Mouse (Mus musculus): ENCODE measurements around the gene Smg1.
"Not testable (repeated sequence)": the region's sequence is repeated elsewhere in the genome, so short reads cannot be mapped to it uniquely, and the experiment has no call there.

Gene Smg1

GRCm38 (mm10) chr7:118250482-118251160 is 7.2 kb upstream of the Smg1 start:
- in situ Hi-C loops (cut with MboI, MseI), result no loop called here

GRCm38 (mm10) chr7:118249563-118249962 is 6.1 kb upstream of the Smg1 start:
- in situ Hi-C loops (cut with MboI, MseI), result no loop called here

- in situ Hi-C loops (cut with MboI, MseI), result no loop called here
Observed at GRCm38 (mm10) chr7:118248069-118248468, 4.6 kb upstream of the Smg1 start.

GRCm38 (mm10) chr7:118245260-118245659 is 1.8 kb upstream of the Smg1 start:
- in situ Hi-C loops (cut with MboI, MseI), result no loop called here

- in situ Hi-C loops (cut with MboI, MseI), result loop anchor here (5.0 kb wide), 1 partner anchor 34 kb away; no protein-coding TSS in a partner anchor
Observed at GRCm38 (mm10) chr7:118242911-118243412, 508 bp downstream of the Smg1 start.

- in situ Hi-C loops (cut with MboI, MseI), result loop anchor here (5.0 kb wide), 1 partner anchor 35 kb away; no protein-coding TSS in a partner anchor
Observed at GRCm38 (mm10) chr7:118242309-118242708, 1.2 kb downstream of the Smg1 start.

GRCm38 (mm10) chr7:118240402-118240801 is 3.1 kb downstream of the Smg1 start:
- in situ Hi-C loops (cut with MboI, MseI), result loop anchor here (5.0 kb wide), 1 partner anchor 37 kb away; no protein-coding TSS in a partner anchor

GRCm38 (mm10) chr7:118239996-118240395 is 3.5 kb downstream of the Smg1 start:
- in situ Hi-C loops (cut with MboI, MseI), result loop anchor here (5.0 kb wide), 1 partner anchor 37 kb away; no protein-coding TSS in a partner anchor

GRCm38 (mm10) chr7:118236949-118237348 is 6.5 kb downstream of the Smg1 start:
- in situ Hi-C loops (cut with MboI, MseI), result no loop called here

- in situ Hi-C loops (cut with MboI, MseI), result no loop called here
Observed at GRCm38 (mm10) chr7:118234236-118234635, 9.2 kb downstream of the Smg1 start.

- in situ Hi-C loops (cut with MboI, MseI), result no loop called here
Observed at GRCm38 (mm10) chr7:118232613-118233012, 10.9 kb downstream of the Smg1 start.

- in situ Hi-C loops (cut with MboI, MseI), result loop anchor here (5.0 kb wide), 1 partner anchor 78 kb away; no protein-coding TSS in a partner anchor
Observed at GRCm38 (mm10) chr7:118219777-118220176, 23.7 kb downstream of the Smg1 start.

GRCm38 (mm10) chr7:118206396-118206795 is 37.1 kb downstream of the Smg1 start:
- in situ Hi-C loops (cut with MboI, MseI), result no loop called here

GRCm38 (mm10) chr7:118195756-118196155 is 47.7 kb downstream of the Smg1 start:
- in situ Hi-C loops (cut with MboI, MseI), result no loop called here

GRCm38 (mm10) chr7:118185878-118186277 is 57.6 kb downstream of the Smg1 start:
- in situ Hi-C loops (cut with MboI, MseI), result no loop called here

- in situ Hi-C loops (cut with MboI, MseI), result loop anchor here (5.0 kb wide), 1 partner anchor 47 kb away; no protein-coding TSS in a partner anchor
Observed at GRCm38 (mm10) chr7:118184604-118185003, 58.9 kb downstream of the Smg1 start.

- in situ Hi-C loops (cut with MboI, MseI), result loop anchor here (5.0 kb wide), 1 partner anchor 44 kb away; no protein-coding TSS in a partner anchor
Observed at GRCm38 (mm10) chr7:118181123-118181522, 62.3 kb downstream of the Smg1 start.

GRCm38 (mm10) chr7:118179782-118180181 is 63.7 kb downstream of the Smg1 start:
- in situ Hi-C loops (cut with MboI, MseI), result loop anchor here (5.0 kb wide), 1 partner anchor 42 kb away; no protein-coding TSS in a partner anchor

- in situ Hi-C loops (cut with MboI, MseI), result no loop called here
Observed at GRCm38 (mm10) chr7:118175821-118176355, 67.6 kb downstream of the Smg1 start.

- in situ Hi-C loops (cut with MboI, MseI), result not testable (repeated sequence)
Observed at GRCm38 (mm10) chr7:118170125-118170524, 73.3 kb downstream of the Smg1 start.

- in situ Hi-C loops (cut with MboI, MseI), result no loop called here
Observed at GRCm38 (mm10) chr7:118163006-118163405, 80.5 kb downstream of the Smg1 start.

- in situ Hi-C loops (cut with MboI, MseI), result no loop called here
Observed at GRCm38 (mm10) chr7:118160121-118160520, 83.3 kb downstream of the Smg1 start.

- in situ Hi-C loops (cut with MboI, MseI), result no loop called here
Observed at GRCm38 (mm10) chr7:118156461-118156860, 87.0 kb downstream of the Smg1 start.

Data from regulatory T cell (primary cell).